Mouse (Mus musculus) right cerebral cortex, postnatal 4 days (tissue): Measurements from ENCODE around the gene Sptbn4.
"Not testable (repeated sequence)": the region's sequence is repeated elsewhere in the genome, so short reads cannot be mapped to it uniquely, and the experiment has no call there.

ENCODE experiments used
- DNase-seq: peaks from one replicate; pipeline ENCODE4 v3.0.0-alpha.2; 2022

Sptbn4 gene

DNA sequence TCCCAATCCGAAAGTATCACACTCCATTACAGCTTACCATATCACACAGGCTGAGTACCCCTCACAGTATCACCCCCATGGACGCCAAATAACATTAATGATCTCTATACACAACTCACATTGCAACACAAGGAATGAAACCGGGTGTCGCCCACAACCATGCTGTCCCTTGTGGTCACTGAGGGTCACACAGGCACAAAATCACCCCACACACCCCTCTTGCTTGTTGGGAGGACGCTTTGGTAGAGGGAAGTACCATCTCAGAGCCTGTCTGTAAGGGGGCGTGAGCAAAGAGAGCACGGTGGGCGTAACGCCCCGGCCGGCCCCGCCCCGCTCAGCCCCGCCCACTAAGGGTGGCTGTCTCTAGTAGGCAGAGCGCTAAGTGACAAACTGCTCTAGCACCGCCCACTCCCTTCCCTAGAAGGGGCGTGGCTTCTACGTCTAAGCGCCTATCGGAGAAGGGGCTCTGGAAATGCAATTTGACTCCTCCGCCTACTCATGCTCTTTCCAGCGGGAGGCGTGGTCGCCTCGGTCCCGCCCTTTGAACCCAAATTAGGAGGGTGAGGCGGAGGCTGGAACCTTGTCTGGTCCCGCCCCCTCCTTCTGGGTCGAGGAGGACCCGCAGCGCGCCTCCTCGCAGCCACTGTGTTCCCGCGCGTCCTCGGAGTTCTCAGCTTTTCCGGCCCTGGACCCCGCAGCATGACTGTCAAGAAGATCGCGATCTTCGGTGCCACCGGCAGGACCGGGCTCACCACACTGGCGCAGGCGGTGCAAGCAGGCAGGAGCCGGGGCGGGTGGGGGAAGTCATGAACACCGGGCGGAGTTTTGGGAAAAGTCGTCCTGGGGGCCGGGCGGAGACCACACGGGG is at the start of gene Sptbn4, which contains the start of gene Blvrb:
Sptbn4 (minus strand) TSS at position 268 of the 868 bp plus-strand sequence.
Blvrb (plus strand) TSS at position 560 of the 868 bp plus-strand sequence.
- DNase-seq, result peak; percentile 93

GRCm38 (mm10) chr7:27494659-27495367 is 47.3 kb upstream of the Sptbn4 start:
- not testable (repeated sequence) for DNase-seq

GRCm38 (mm10) chr7:27493450-27493849 is 46.0 kb upstream of the Sptbn4 start:
- DNase-seq, result no peak

DNA sequence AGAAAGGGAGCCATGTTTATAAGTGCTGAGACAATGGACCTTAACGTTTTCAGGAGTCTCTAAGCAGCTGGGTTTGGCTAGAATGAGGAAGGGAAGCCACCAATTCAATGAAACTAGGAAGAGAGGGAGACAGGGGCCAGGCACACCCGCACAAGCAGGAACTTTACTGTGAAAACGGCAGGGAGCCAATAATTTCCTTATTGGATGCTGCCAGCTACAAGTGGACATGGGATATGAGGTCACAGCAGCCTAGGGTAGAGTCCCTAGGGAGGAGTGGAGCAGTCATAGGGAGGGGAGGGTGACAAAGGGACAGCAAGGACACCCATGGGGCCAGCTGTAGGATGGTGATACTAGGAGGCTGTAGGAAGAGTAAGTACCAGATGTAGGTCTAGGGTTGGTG is 45.5 kb upstream of the Sptbn4 start:
- no peak for DNase-seq

DNA sequence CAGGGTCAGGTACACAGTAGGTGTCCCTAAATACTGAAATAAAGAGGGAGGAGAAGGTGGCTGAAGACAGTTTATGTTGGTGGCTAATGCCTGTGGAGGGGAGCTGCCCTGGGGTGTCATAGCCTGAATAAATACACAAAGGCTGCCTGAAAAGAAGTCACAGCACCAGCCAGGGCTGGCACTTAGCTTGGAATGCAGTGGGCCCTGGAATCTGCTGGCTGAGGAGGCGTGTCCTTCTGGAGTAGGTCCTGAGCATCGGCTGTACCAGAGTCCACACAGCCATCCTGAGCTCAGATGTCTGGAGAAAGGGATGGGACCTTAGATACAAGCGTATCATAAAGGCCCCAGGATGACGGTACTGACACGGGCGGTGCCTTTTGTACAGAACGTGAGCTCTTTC is 44.4 kb upstream of the Sptbn4 start:
- no peak for DNase-seq

- DNase-seq, result peak; percentile 73
Observed at GRCm38 (mm10) chr7:27490543-27491329, 43.2 kb upstream of the Sptbn4 start.

DNA sequence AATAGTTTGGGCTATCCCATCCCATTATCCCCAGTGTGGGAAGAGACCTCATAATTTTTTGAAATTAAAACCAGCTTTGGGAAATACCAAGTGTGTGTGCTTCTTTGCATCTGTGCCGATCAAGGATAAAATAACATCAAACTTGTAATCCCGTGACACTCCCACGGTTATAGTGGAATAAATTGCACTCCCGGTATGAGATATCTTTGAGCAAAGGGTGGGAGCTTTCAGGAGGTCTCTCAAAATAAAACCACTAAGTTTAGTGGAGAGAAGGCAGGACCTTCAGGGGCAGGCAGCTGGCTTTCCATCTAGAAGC is 42.7 kb upstream of the Sptbn4 start:
- no peak for DNase-seq

GRCm38 (mm10) chr7:27489270-27489869 is 41.9 kb upstream of the Sptbn4 start:
- no peak for DNase-seq

- DNase-seq, result peak; percentile 45
Observed at GRCm38 (mm10) chr7:27487740-27488268, 40.3 kb upstream of the Sptbn4 start.

- DNase-seq, result peak; percentile 97
Observed at GRCm38 (mm10) chr7:27486770-27487697, 39.5 kb upstream of the Sptbn4 start, which contains the start of gene Sertad1. TSS of gene Sertad1 (plus strand) at chr7:27486910.

GRCm38 (mm10) chr7:27486102-27486769 is 38.8 kb upstream of the Sptbn4 start:
- no peak for DNase-seq

DNA sequence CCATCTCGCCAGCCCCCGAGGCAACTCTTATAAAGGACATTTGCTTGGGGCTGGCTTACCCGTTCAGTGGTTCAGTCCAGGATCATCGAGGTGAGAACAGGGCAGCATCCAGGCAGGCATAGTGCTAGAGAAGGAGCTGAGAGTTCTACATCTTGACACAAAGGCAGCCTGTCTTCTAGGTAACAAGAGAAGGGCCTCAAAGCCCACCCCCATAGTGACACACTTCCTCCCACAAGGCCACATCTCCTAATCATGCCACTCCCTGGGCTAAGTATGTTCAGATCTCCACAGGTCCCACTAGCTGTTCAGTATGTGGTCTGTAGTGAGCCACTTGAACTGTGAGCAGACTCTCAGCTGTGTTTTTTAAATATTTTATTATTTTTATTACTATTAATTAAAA is 36.4 kb upstream of the Sptbn4 start:
- DNase-seq, result no peak

- peak; percentile 60 for DNase-seq
Observed at GRCm38 (mm10) chr7:27481627-27481969, 34.1 kb upstream of the Sptbn4 start.

DNA sequence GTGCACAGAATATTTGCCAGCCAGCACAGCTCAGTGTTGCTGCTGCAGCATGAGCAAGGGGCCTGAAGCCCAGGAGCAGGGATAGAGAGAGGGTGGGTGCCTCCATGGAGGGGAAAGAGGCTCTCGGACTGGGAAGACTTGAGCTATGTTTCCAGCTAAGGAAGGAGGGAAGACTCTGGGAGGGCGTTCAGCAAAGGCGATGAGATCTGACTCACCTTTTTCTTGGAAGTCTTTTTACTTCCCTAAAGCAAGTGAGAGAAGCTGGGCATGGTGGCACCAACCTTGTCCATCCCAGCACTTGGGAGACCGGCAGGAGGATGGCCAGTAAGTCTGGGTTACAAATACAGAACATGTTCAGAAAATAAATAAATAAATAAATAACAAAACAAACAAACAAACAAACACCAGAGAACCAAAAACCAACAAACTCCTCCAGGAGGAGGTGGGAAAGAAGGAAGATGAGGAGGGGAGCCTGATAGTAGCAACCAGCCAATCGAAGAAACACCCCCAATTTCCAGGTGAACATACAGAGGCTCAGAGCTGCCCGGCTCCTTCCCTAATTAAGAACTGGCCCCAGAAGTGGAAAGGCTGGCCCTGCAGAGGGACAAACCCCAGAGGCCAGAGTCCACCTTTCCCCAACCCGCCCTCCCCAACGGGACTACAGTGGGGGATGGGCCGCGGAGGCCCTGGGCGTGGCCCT is 33.6 kb upstream of the Sptbn4 start:
- DNase-seq, result no peak

DNA sequence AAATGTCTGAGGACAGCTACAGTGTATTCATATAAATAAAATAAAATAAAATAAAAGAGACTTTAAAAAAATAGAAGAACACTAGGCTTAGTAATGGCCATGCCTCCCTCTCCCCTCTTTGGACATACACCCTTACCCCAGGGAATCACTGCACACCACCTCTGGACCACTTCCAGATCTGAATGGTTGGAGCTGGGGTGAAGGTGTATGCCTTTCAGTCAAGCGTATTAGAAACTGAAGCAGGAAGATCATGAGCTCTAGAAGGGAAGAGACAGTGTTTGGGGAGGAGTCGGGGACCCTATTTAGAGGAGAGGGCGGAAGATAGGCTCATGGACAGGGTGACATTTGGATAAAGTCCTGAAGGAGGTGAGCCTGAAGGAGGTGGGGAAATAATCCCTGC is 33.0 kb upstream of the Sptbn4 start:
- no peak for DNase-seq

DNA sequence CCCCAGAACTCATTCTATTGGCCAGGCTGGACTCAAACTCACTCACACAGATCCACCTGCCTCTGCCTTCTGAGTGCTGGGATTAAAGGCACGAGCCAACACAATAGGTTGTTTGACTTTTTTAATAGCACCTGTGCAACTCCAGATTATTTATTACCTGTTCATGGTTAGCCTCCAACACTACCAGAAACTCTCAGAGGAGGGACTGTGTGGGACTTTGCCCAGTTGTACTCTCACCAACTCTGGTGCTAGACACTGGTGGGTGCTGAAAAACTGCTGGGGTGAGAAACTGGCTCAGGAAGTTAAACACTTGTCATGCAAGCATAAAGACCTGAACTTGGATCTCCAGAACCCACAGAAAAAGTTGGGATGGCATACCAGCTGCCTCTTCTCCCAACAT is 32.3 kb upstream of the Sptbn4 start:
- no peak for DNase-seq

DNA sequence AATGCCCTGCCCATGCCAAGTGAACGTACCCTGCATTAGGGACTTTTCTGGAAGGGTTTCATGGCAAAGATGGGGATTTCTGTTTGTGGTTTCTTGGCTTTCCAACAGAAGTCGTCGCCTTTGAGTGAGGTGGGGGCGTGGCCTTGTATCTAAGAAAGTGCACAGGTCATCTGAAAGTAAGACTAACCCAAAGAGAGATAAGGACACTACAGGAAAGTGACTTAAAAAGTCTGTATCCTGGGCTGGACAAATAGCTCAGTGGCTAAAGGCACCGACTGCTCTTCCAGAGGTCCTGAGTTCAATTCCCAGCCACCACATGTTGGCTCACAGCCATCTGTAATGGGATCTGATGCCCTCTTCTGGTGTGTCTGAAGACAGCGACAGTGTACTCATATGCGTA is 31.1 kb upstream of the Sptbn4 start:
- DNase-seq, result no peak

DNA sequence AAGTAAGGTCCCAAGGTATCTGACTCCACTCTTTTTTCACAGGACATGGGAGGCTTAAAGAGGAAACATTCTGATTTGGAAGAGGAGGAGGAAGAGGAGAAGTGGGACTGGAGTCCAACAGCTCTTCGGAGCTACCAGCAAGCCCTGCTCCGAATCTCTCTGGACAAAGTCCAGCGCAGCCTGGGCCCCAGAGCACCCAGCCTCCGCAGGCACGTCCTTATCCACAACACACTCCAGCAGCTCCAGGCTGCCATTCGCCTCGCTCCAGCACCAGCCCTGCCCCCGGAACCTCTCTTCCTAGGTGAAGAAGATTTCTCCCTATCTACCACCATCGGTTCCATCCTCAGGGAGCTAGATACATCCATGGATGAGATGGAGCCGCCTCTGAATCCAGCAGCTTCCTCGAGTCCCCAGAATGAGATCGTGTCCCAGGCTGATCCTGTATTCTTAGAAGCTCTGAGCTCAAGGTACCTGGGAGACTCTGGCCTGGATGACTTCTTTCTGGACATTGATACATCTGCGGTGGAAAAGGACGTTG is 28.7 kb upstream of the Sptbn4 start:
- no peak for DNase-seq

GRCm38 (mm10) chr7:27475596-27475995 is 28.1 kb upstream of the Sptbn4 start:
- DNase-seq, result no peak

GRCm38 (mm10) chr7:27474490-27474954 is 27.0 kb upstream of the Sptbn4 start:
- DNase-seq, result peak; percentile 90
